Mouse (Mus musculus): ENCODE measurements at regions not wholly inside any gene's neighbourhood (a gene's known extent, or its start where the extent isn't known, plus 50 kb on each side); places are given as distances from the start of the nearest gene placed in this dataset.

- TF ChIP-seq CTCF (IDR thresholded peaks at IDR 0.05; ENCODE audit: low read depth, low read length): no peak
- TF ChIP-seq POLR2A (IDR thresholded peaks at IDR 0.05; ENCODE audit: extremely low read depth, insufficient read depth, low read length): no peak
Measured at GRCm38 (mm10) chr10:65183659-65184058, 1093.6 kb upstream of the Lrrtm3 start.

All from liver, adult 2 months (tissue).